20 mouse cellular contexts compared by ENCODE assay signal in genomic region chr9:86435510-86435909, GRCm38 (mm10).
"Had no signal": no experiment of that assay in that cellular context is flagged by ENCODE, and none has a peak within 500 bp of the region (broad histone marks: within the 10 kb centered on the region; RNA-seq: fewer than 3 reads in every experiment).

No protein-coding gene starts in this region.

- H3K9ac ChIP-seq: lung, embryonic 15.5 days; midbrain, embryonic 12.5 days; neural tube, embryonic 13.5 days; neural tube, embryonic 15.5 days had no signal

- H3K4me2 ChIP-seq: lung, embryonic 15.5 days; midbrain, embryonic 12.5 days; neural tube, embryonic 13.5 days; neural tube, embryonic 15.5 days had no signal

- ATAC-seq: lung, postnatal 0 days; midbrain, embryonic 16.5 days had no signal

- H3K36me3 ChIP-seq: lung, embryonic 15.5 days; midbrain, embryonic 12.5 days; neural tube, embryonic 13.5 days; neural tube, embryonic 15.5 days had no signal

- H3K4me3 ChIP-seq: lung, embryonic 15.5 days; midbrain, embryonic 10.5 days; midbrain, embryonic 12.5 days; myocyte; neural tube, embryonic 13.5 days; neural tube, embryonic 15.5 days had no signal

- H3K27me3 ChIP-seq: lung, embryonic 15.5 days; midbrain, embryonic 12.5 days; neural tube, embryonic 13.5 days; neural tube, embryonic 15.5 days had no signal

- H3K27ac ChIP-seq: lung, embryonic 15.5 days; midbrain, embryonic 10.5 days; midbrain, embryonic 12.5 days; neural tube, embryonic 13.5 days; neural tube, embryonic 15.5 days had no signal

- H3K9me3 ChIP-seq: lung, embryonic 15.5 days; midbrain, embryonic 10.5 days; midbrain, embryonic 12.5 days; neural tube, embryonic 13.5 days; neural tube, embryonic 15.5 days had no signal

- DNase-seq: lung, adult 18-20 months; lung, postnatal 14 days; lung, postnatal 4 days; midbrain, embryonic 14.5 days; retina, postnatal 1 day; right cerebral cortex, adult 18-20 months; right cerebral cortex, postnatal 25 days; right cerebral cortex, postnatal 4 days; spleen, adult 18-20 months; thymus, adult 2 months; thymus, postnatal 25 days; thymus, postnatal 4 days had no signal
